Mouse (Mus musculus) forebrain, embryonic 15.5 days (tissue): ENCODE measurements around the gene Tspan5. TPM values are rescaled to one million over a fixed set of nuclear protein-coding genes. Genes with fewer than 3 reads are reported as not detected.

ENCODE experiments used
- ATAC-seq: fragments of 200-750 bp; cut with Nextera tagmentation; replicated peaks from 2 replicates; pipeline ENCODE4 v1.8.0; 2017; ENCODE audit warnings: mild to moderate bottlenecking, moderate TSS enrichment, moderate library complexity
- H3K27ac ChIP-seq: fragments of 300-500 bp; sonication (generic); replicated peaks from 2 replicates; pipeline ENCODE4 v1.5.1; 2015; ENCODE audit warnings: mild to moderate bottlenecking, inconsistent platforms
- H3K27me3 ChIP-seq: fragments of 300-500 bp; sonication (generic); 2 replicates; pipeline ENCODE4 v1.6.1; 2015; ENCODE audit warnings: inconsistent platforms
- H3K36me3 ChIP-seq: fragments of 300-500 bp; sonication (generic); 2 replicates; pipeline ENCODE4 v1.6.1; 2015; ENCODE audit warnings: mild to moderate bottlenecking, inconsistent platforms
- H3K4me1 ChIP-seq: fragments of 300-500 bp; sonication (generic); 2 replicates; pipeline ENCODE4 v1.6.1; 2015; ENCODE audit warnings: inconsistent platforms
- H3K4me2 ChIP-seq: fragments of 300-500 bp; sonication (generic); replicated peaks from 2 replicates; pipeline ENCODE4 v1.6.1; 2015; ENCODE audit warnings: mild to moderate bottlenecking, inconsistent platforms
- H3K4me3 ChIP-seq: fragments of 300-500 bp; sonication (generic); 2 replicates; pipeline ENCODE4 v1.5.1; 2015; ENCODE audit warnings: mild to moderate bottlenecking, inconsistent platforms
- H3K9ac ChIP-seq: fragments of 300-500 bp; sonication (generic); replicated peaks from 2 replicates; pipeline ENCODE4 v1.6.1; 2015; ENCODE audit warnings: mild to moderate bottlenecking, inconsistent platforms
- H3K9me3 ChIP-seq: fragments of 300-500 bp; sonication (generic); 2 replicates; pipeline ENCODE4 v1.6.1; 2016; ENCODE audit warnings: inconsistent platforms
- WGBS: fragments of 180-500 bp; shearing (Covaris S2); methylation state at CpG from one replicate; pipeline ENCODE4 v1.1.7; 2015; ENCODE audit warnings: mixed read lengths; 5-methylcytosine and 5-hydroxymethylcytosine counted together
- polyA plus RNA-seq: library from polyadenylated mRNA; unstranded; fragments of >200 nt; fragmentation: Nextera tagmentation; extraction: Ambion mirVana; gene quantifications from 2 replicates; pipeline ENCODE4 v1.2.1, GENCODE M21; 2015

Gene Tspan5
- polyA plus RNA-seq, 1 experiment from 2014 or later, result 104 TPM

GRCm38 (mm10) chr3:138937241-138937640 lies 195.2 kb downstream of the Tspan5 start:
- peaks cover 22% of the 10 kb centered on the region for H3K36me3 ChIP-seq
- H3K9me3 ChIP-seq, result no peaks in the 10 kb centered on the region
- H3K9ac ChIP-seq, result no peak overlapping the region
- ATAC-seq, result no peak
- H3K4me2 ChIP-seq, result no peak overlapping the region
- no peak overlapping the region for H3K4me3 ChIP-seq
- WGBS, result 98% methylated on average over 10 of the region's 10 CpGs
- no peaks in the 10 kb centered on the region for H3K4me1 ChIP-seq
- H3K27ac ChIP-seq, result no peak overlapping the region
- H3K27me3 ChIP-seq, result no peaks in the 10 kb centered on the region

DNA sequence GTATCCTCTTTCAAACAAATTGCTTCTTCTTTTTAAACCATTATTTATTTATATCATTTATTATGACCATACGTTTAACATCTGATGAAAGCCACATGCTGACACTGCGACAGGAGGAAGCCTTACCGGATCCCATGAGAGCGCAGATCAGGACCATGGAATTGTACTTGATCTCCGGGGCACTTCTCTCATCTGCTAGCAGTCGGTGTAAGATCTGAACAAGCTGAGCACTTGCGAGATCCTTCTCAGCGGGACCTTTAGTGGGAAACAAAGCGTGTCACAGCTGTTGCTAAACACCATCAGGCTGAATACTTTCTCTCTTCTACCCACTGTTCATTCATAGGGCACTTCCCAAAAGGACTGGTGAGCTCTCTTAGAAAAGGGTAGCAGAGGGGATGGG lies 199.6 kb downstream of the Tspan5 start:
- Histone ChIP-seq H3K4me3 (no peak overlapping the region), H3K27me3 (no peaks in the 10 kb centered on the region), H3K36me3 (peaks cover 33% of the 10 kb centered on the region), H3K4me2 (no peak overlapping the region), H3K9me3 (no peaks in the 10 kb centered on the region), H3K9ac (no peak overlapping the region), H3K4me1 (no peaks in the 10 kb centered on the region), H3K27ac (no peak overlapping the region)
- ATAC-seq, result no peak
- 44% methylated on average over 9 of the region's 9 CpGs for WGBS

DNA sequence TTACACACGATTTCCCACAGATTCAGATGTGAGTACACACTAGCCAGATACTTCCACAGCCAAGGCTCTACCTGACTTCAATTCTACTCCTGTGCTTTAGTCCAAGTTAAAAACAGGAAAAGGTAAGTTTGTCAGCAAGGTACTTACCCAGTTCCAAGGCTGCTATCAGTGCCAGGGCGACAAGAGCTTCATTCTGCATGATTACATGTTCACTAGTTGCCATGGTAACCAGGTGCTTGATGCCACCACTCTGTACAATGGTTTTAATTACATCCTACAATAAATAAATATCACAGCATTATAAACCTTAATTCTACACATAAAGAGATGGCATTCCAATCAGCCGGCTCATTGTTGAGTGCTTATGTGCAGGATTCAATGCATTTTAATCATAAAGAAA lies 203.5 kb downstream of the Tspan5 start:
- Histone ChIP-seq H3K36me3 (peaks cover 17% of the 10 kb centered on the region), H3K9ac (no peak overlapping the region), H3K4me1 (no peaks in the 10 kb centered on the region), H3K9me3 (no peaks in the 10 kb centered on the region), H3K27me3 (no peaks in the 10 kb centered on the region), H3K27ac (no peak overlapping the region), H3K4me3 (no peak overlapping the region), H3K4me2 (no peak overlapping the region)
- 0 out of 2 replicates have a peak, but pooled peaks have one; percentile 19 for ATAC-seq
- WGBS, result 74% methylated on average over 3 of the region's 3 CpGs

DNA sequence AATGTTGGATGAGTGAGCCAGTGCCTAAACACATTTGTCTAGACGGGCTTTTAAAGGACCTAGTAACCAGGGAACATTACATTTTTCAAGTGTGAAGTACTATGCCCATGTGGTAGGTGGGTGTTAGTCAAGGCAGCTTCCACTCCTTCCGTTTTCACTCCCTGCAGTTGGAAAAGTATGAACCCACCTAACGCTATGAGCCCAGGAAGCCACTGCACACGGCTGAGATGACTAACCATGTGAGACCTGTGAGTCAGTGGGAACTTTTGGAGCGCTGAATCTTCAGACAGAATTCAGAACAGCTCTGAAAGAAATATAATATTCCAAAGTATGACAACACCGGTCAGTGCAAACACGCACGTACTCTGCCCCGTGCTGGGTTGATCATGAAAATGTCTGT lies 207.1 kb downstream of the Tspan5 start:
- Histone ChIP-seq H3K27me3 (no peaks in the 10 kb centered on the region), H3K4me1 (no peaks in the 10 kb centered on the region), H3K36me3 (peaks cover 20% of the 10 kb centered on the region), H3K9ac (no peak overlapping the region), H3K4me3 (no peak overlapping the region), H3K9me3 (no peaks in the 10 kb centered on the region), H3K4me2 (no peak overlapping the region), H3K27ac (no peak overlapping the region)
- 95% methylated on average over 9 of the region's 9 CpGs for WGBS
- ATAC-seq, result no peak

- H3K9ac ChIP-seq, result no peak overlapping the region
- H3K4me3 ChIP-seq, result no peak overlapping the region
- ATAC-seq, result no peak
- no peaks in the 10 kb centered on the region for H3K27me3 ChIP-seq
- no peak overlapping the region for H3K27ac ChIP-seq
- H3K4me1 ChIP-seq, result no peaks in the 10 kb centered on the region
- peaks cover 39% of the 10 kb centered on the region for H3K36me3 ChIP-seq
- WGBS, result 96% methylated on average over 7 of the region's 7 CpGs
- no peaks in the 10 kb centered on the region for H3K9me3 ChIP-seq
- H3K4me2 ChIP-seq, result no peak overlapping the region
Measured at GRCm38 (mm10) chr3:138955220-138955619, 213.2 kb downstream of the Tspan5 start.

Other genes with a start within 250 kb of the Tspan5 start
- 360 and 371 TPM in 2 replicates for gene Eif4e, start 216.0 kb upstream of the Tspan5 start, polyA plus RNA-seq